Mouse (Mus musculus) G1E (cell line): ENCODE measurements at regions not wholly inside any gene's neighbourhood (a gene's known extent, or its start where the extent isn't known, plus 50 kb on each side); places are given as distances from the start of the nearest gene placed in this dataset.

Source experiments
- CTCF ChIP-seq: IDR thresholded peaks from 2 replicates; pipeline ENCODE4 v1.5.1; 2012; ENCODE audit warnings: low read depth, low read length, inconsistent platforms, mixed read lengths
- GATA1 ChIP-seq: IDR thresholded peaks from 2 replicates; pipeline ENCODE4 v1.6.1; 2012; ENCODE audit warnings: borderline replicate concordance, low read length, inconsistent platforms, mixed read lengths

DNA sequence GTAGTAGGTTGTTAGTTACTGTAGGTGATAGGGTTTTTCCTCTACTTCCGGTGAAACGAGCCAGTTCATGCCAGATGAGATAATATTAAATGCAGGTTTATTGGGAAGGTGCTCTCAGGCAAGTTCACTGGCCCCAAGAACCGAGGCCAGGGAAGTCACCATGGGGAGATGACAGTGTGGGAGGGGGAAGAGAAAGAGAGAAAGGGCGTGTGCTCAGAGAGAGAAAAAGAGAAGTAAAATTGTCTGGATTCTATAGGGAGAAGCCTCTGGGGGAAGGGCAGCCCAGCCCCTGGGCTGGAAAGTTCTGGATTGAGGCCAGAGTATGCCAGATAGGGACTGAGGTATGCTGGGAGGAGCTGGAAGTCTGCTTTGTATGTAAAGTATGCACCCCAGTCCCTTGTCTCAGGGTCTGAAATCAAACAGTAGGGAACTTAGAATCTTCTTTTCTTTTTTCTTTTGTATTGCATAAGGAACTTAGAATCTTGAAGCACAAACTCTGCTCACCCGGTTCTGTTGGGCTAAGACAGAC is 292.9 kb upstream of the Arglu1 start:
- TF ChIP-seq CTCF = no peak
- TF ChIP-seq GATA1 = no peak
